Mouse (Mus musculus): ENCODE results near the gene Rps17. TPM values are rescaled to one million over a fixed set of nuclear protein-coding genes. Genes with fewer than 3 reads are reported as not detected.
A peak's percentile ranks its signal among the peaks of the same experiment; 100 is the strongest.

The Rps17 gene
- polyA plus RNA-seq, 1 experiment from 2014 or later, result 900 TPM

GRCm38 (mm10) chr7:81351826-81352225 is 6.8 kb upstream of the Rps17 start:
- Histone ChIP-seq H3K27me3 (replicated peaks; ENCODE audit: control insufficient read depth, insufficient read depth, low read length) (no peaks in the 10 kb centered on the region), H3K27ac (ENCODE audit: low read depth, low read length) (no peak overlapping the region), H3K4me1 (ENCODE audit: control insufficient read depth, insufficient read depth, low read length) (no peaks in the 10 kb centered on the region), H3K4me3 (ENCODE audit: low read depth, low read length) (no peak overlapping the region), H3K9me3 (replicated peaks; ENCODE audit: control insufficient read depth, low read length) (no peaks in the 10 kb centered on the region), H3K9ac (ENCODE audit: low read length) (no peak overlapping the region), H3K36me3 (ENCODE audit: control insufficient read depth, insufficient read depth, low read length) (no peaks in the 10 kb centered on the region), H3K4me2 (ENCODE audit: low read length) (no peak overlapping the region)
- no peak for DNase-seq (ENCODE audit: low spot score)
- 71% methylated on average over 4 of the region's 4 CpGs for WGBS
- no peak for ATAC-seq

- 34% methylated on average over 7 of the region's 7 CpGs for WGBS
These were observed 3.2 kb upstream of the Rps17 start for GRCm38 (mm10) chr7:81348206-81348605.

DNA sequence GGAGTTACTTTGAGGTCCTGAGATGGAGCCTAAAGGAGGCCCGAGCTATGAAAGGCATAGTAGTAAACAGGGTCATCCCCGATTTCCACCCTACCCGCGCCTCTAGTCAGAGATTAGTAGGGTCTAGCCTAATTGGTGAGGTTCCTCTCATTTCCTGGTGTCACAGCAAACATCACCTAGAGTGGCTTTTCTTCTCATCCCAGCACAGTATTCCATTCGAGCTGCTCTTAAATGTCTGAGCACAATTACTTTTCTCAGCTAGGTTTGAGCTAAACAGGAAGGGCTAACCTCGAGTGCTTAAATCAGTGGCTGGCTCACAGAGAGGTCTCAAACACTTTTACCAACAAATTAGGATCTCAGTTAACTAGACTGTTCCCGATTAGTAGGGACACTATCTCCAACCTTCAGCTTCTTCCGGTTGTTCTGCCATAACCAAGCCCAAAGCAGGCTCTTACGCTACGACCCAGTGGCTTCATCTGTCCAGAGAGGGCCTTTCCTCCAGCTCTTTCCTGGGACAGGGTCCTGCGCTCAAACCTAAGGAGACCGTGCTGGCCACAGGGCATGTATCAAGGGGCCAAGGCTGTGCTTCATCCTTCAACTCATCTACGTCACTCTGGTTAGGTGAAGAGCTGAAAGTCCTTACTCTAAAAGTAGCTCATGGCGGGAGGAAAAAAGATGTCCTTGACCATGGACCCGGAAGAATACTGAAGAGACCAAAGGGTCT is 555 bp upstream of the Rps17 start:
- ATAC-seq (peak; percentile 0; the same call in 1 of the 2 replicates), DNase-seq (ENCODE audit: low spot score) (no peak)
- no peak overlapping the region for H3K27ac ChIP-seq (ENCODE audit: low read depth, low read length)
- WGBS, result 63% methylated on average over 15 of the region's 15 CpGs
- H3K27me3 ChIP-seq (replicated peaks; ENCODE audit: control insufficient read depth, insufficient read depth, low read length), result no peaks in the 10 kb centered on the region
- H3K4me3 ChIP-seq (ENCODE audit: low read depth, low read length), result peak overlapping the region; percentile 79
- peaks cover 15% of the 10 kb centered on the region for H3K4me1 ChIP-seq (ENCODE audit: control insufficient read depth, insufficient read depth, low read length)
- H3K4me2 ChIP-seq (ENCODE audit: low read length), result peak overlapping the region; percentile 42
- H3K36me3 ChIP-seq (ENCODE audit: control insufficient read depth, insufficient read depth, low read length), result peaks cover 29% of the 10 kb centered on the region
- H3K9ac ChIP-seq (ENCODE audit: low read length), result peak overlapping the region; percentile 50
- H3K9me3 ChIP-seq (replicated peaks; ENCODE audit: control insufficient read depth, low read length), result no peaks in the 10 kb centered on the region

More at GRCm38 (mm10) chr7:81348206-81348605, 3.2 kb upstream of the Rps17 start:
- Histone ChIP-seq H3K27ac (ENCODE audit: low read depth, low read length) (no peak overlapping the region), H3K4me1 (ENCODE audit: control insufficient read depth, insufficient read depth, low read length) (peaks cover 8% of the 10 kb centered on the region), H3K9ac (ENCODE audit: low read length) (no peak overlapping the region), H3K27me3 (replicated peaks; ENCODE audit: control insufficient read depth, insufficient read depth, low read length) (no peaks in the 10 kb centered on the region), H3K4me3 (ENCODE audit: low read depth, low read length) (no peak overlapping the region), H3K9me3 (replicated peaks; ENCODE audit: control insufficient read depth, low read length) (no peaks in the 10 kb centered on the region), H3K36me3 (ENCODE audit: control insufficient read depth, insufficient read depth, low read length) (peaks cover 5% of the 10 kb centered on the region), H3K4me2 (ENCODE audit: low read length) (no peak overlapping the region)
- DNase-seq (ENCODE audit: low spot score), result no peak
- no peak for ATAC-seq

- H3K27ac ChIP-seq (ENCODE audit: low read depth, low read length), result no peak overlapping the region
- H3K9ac ChIP-seq (ENCODE audit: low read length), result peak overlapping the region; percentile 94
- 16% methylated on average over 10 of the region's 10 CpGs for WGBS
- no peaks in the 10 kb centered on the region for H3K9me3 ChIP-seq (replicated peaks; ENCODE audit: control insufficient read depth, low read length)
- peak overlapping the region; percentile 79 for H3K4me3 ChIP-seq (ENCODE audit: low read depth, low read length)
- no peaks in the 10 kb centered on the region for H3K27me3 ChIP-seq (replicated peaks; ENCODE audit: control insufficient read depth, insufficient read depth, low read length)
- peaks cover 15% of the 10 kb centered on the region for H3K4me1 ChIP-seq (ENCODE audit: control insufficient read depth, insufficient read depth, low read length)
- DNase-seq (ENCODE audit: low spot score) (no peak), ATAC-seq (no peak)
- peak overlapping the region; percentile 78 for H3K4me2 ChIP-seq (ENCODE audit: low read length)
- H3K36me3 ChIP-seq (ENCODE audit: control insufficient read depth, insufficient read depth, low read length), result peaks cover 45% of the 10 kb centered on the region
These were observed 1.2 kb downstream of the Rps17 start for GRCm38 (mm10) chr7:81343831-81344230.

- 40% methylated on average over 8 of the region's 8 CpGs for WGBS
- Histone ChIP-seq H3K36me3 (ENCODE audit: control insufficient read depth, insufficient read depth, low read length) (peaks cover 50% of the 10 kb centered on the region), H3K9me3 (replicated peaks; ENCODE audit: control insufficient read depth, low read length) (no peaks in the 10 kb centered on the region), H3K4me3 (ENCODE audit: low read depth, low read length) (peak overlapping the region; percentile 79), H3K4me1 (ENCODE audit: control insufficient read depth, insufficient read depth, low read length) (peaks cover 15% of the 10 kb centered on the region), H3K4me2 (ENCODE audit: low read length) (peak overlapping the region; percentile 78), H3K9ac (ENCODE audit: low read length) (peak overlapping the region; percentile 94), H3K27me3 (replicated peaks; ENCODE audit: control insufficient read depth, insufficient read depth, low read length) (no peaks in the 10 kb centered on the region), H3K27ac (ENCODE audit: low read depth, low read length) (no peak overlapping the region)
- no peak for ATAC-seq
- DNase-seq (ENCODE audit: low spot score), result no peak
These were observed 1.7 kb downstream of the Rps17 start for GRCm38 (mm10) chr7:81343316-81343715.

DNA sequence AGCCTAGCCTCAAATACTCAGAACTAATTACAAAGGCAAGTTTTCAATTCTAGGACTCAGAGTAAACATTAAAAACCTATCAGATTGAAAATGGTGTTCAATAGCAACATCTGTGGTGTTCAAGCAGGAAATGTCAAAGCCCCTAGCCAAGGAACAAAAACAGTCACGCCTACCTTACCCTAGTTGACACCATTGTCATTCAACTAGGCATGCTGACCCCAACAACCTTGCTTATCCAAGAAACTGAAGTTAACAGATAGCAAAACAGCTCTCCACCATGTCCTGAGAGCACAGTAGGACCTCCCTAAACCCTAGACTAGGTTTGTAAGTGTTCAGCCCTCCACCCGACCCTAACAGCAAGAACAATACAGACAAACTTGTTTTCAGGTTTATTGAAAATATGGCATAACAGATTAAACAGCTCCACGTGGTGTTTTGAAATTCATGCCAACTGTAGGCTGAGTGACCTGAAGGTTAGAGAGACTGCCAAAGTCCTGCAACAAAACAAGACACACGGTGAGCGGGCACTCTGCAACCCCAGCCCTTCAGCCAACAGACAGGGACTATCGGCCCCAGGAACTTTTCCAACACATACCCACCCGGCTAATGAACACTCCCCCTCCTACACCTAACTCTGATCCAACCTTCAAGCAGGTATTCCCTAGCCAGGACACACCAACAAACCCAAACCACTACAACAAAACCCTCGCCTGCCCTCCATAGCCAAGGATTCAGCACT is 2.5 kb downstream of the Rps17 start:
- H3K36me3 ChIP-seq (ENCODE audit: control insufficient read depth, insufficient read depth, low read length), result peaks cover 54% of the 10 kb centered on the region
- no peaks in the 10 kb centered on the region for H3K27me3 ChIP-seq (replicated peaks; ENCODE audit: control insufficient read depth, insufficient read depth, low read length)
- no peaks in the 10 kb centered on the region for H3K9me3 ChIP-seq (replicated peaks; ENCODE audit: control insufficient read depth, low read length)
- no peak for ATAC-seq
- peak overlapping the region; percentile 94 for H3K9ac ChIP-seq (ENCODE audit: low read length)
- peak overlapping the region; percentile 78 for H3K4me2 ChIP-seq (ENCODE audit: low read length)
- peaks cover 15% of the 10 kb centered on the region for H3K4me1 ChIP-seq (ENCODE audit: control insufficient read depth, insufficient read depth, low read length)
- WGBS, result 71% methylated on average over 8 of the region's 8 CpGs
- no peak for DNase-seq (ENCODE audit: low spot score)
- H3K27ac ChIP-seq (ENCODE audit: low read depth, low read length), result no peak overlapping the region
- H3K4me3 ChIP-seq (ENCODE audit: low read depth, low read length), result no peak overlapping the region

DNA sequence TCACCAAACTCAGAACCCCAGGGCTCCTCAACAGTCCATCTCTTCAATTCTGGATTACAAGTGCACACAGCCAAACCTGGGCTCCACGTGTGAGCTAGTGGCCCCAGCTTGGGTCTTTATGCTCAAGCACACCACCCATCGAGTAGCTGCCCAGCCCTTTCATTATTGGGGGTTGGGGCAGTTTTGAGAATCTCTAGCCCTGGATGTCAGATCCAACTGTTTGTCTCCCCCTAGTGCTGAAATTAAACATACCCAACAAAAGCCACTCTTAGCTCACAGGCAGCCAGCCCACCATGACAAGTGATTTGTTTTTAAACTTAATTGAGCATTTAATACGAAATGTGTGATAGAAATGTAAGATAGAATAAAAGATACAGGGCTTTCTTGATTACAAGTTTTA is 3.5 kb downstream of the Rps17 start:
- peaks cover 15% of the 10 kb centered on the region for H3K4me1 ChIP-seq (ENCODE audit: control insufficient read depth, insufficient read depth, low read length)
- 40% methylated on average over 3 of the region's 3 CpGs for WGBS
- H3K9me3 ChIP-seq (replicated peaks; ENCODE audit: control insufficient read depth, low read length), result no peaks in the 10 kb centered on the region
- H3K27me3 ChIP-seq (replicated peaks; ENCODE audit: control insufficient read depth, insufficient read depth, low read length), result no peaks in the 10 kb centered on the region
- peaks cover 58% of the 10 kb centered on the region for H3K36me3 ChIP-seq (ENCODE audit: control insufficient read depth, insufficient read depth, low read length)
- no peak overlapping the region for H3K4me3 ChIP-seq (ENCODE audit: low read depth, low read length)
- no peak overlapping the region for H3K4me2 ChIP-seq (ENCODE audit: low read length)
- DNase-seq (ENCODE audit: low spot score) (peak; percentile 52), ATAC-seq (no peak)
- H3K9ac ChIP-seq (ENCODE audit: low read length), result no peak overlapping the region
- H3K27ac ChIP-seq (ENCODE audit: low read depth, low read length), result no peak overlapping the region

DNA sequence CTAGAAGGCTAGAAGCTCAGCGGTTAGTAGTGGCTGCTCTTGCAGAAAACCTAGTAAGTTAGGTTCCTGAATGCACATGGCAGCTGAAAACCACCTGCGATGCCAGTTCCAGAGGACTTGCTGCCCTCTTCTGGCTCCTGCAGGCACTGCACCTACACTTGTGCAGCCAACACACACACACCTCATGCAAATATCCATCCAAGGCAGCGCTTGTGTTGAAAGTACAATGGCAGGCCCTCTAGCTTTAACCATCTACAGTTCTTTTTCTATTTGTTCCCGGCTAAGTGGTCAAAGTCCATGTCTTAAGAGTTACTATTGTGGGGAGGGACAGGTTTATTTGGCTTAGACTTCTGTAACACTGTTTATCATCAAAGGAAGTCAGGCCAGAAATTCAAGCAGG is 5.3 kb downstream of the Rps17 start:
- ATAC-seq (no peak), DNase-seq (ENCODE audit: low spot score) (peak; percentile 63)
- Histone ChIP-seq H3K36me3 (ENCODE audit: control insufficient read depth, insufficient read depth, low read length) (peaks cover 58% of the 10 kb centered on the region), H3K4me1 (ENCODE audit: control insufficient read depth, insufficient read depth, low read length) (peaks cover 15% of the 10 kb centered on the region), H3K27ac (ENCODE audit: low read depth, low read length) (no peak overlapping the region), H3K9me3 (replicated peaks; ENCODE audit: control insufficient read depth, low read length) (no peaks in the 10 kb centered on the region), H3K4me2 (ENCODE audit: low read length) (no peak overlapping the region), H3K27me3 (replicated peaks; ENCODE audit: control insufficient read depth, insufficient read depth, low read length) (no peaks in the 10 kb centered on the region), H3K4me3 (ENCODE audit: low read depth, low read length) (no peak overlapping the region), H3K9ac (ENCODE audit: low read length) (no peak overlapping the region)
- WGBS, result 75% methylated on average over 4 of the region's 4 CpGs

GRCm38 (mm10) chr7:81338522-81338873 is 6.6 kb downstream of the Rps17 start:
- no peak overlapping the region for H3K9ac ChIP-seq (ENCODE audit: low read length)
- no peak for ATAC-seq
- WGBS, result 88% methylated on average over 3 of the region's 3 CpGs
- H3K4me1 ChIP-seq (ENCODE audit: control insufficient read depth, insufficient read depth, low read length), result peaks cover 10% of the 10 kb centered on the region
- no peaks in the 10 kb centered on the region for H3K27me3 ChIP-seq (replicated peaks; ENCODE audit: control insufficient read depth, insufficient read depth, low read length)
- DNase-seq (ENCODE audit: low spot score), result no peak
- no peak overlapping the region for H3K27ac ChIP-seq (ENCODE audit: low read depth, low read length)
- no peak overlapping the region for H3K4me2 ChIP-seq (ENCODE audit: low read length)
- no peak overlapping the region for H3K4me3 ChIP-seq (ENCODE audit: low read depth, low read length)
- H3K9me3 ChIP-seq (replicated peaks; ENCODE audit: control insufficient read depth, low read length), result no peaks in the 10 kb centered on the region
- peaks cover 57% of the 10 kb centered on the region for H3K36me3 ChIP-seq (ENCODE audit: control insufficient read depth, insufficient read depth, low read length)
